Mouse (Mus musculus): ENCODE measurements around the gene Plb1. TPM values are rescaled to one million over a fixed set of nuclear protein-coding genes. Genes with fewer than 3 reads are reported as not detected.

Gene Plb1
- polyA plus RNA-seq, 1 experiment: 0.05 TPM

- Histone ChIP-seq H3K27me3 (ENCODE audit: control insufficient read depth, insufficient read depth, insufficient read length) (no peaks in the 10 kb centered on the region), H3K79me2 (ENCODE audit: control insufficient read depth, insufficient read depth) (no peaks in the 10 kb centered on the region), H3ac (ENCODE audit: control insufficient read depth, insufficient read length) (no peak overlapping the region), H3K4me2 (ENCODE audit: low read depth) (peak overlapping the region; percentile 66), H3K36me3 (ENCODE audit: control insufficient read depth, insufficient read depth) (no peaks in the 10 kb centered on the region), H3K4me3 (no peak overlapping the region)
- TF ChIP-seq TCF12 (IDR thresholded peaks at IDR 0.05; ENCODE audit: insufficient read depth, poor library complexity, severe bottlenecking) (no peak), MYOD1 (IDR thresholded peaks at IDR 0.05; ENCODE audit: control insufficient read depth in 1 of 3, insufficient read length in 2 of 3, low read depth in 2 of 3) (peak in 1 of 3 experiments; percentile 51), POLR2AphosphoS2 (IDR thresholded peaks at IDR 0.05; ENCODE audit: insufficient read length, low read depth) (no peak), POLR2A (IDR thresholded peaks at IDR 0.05; ENCODE audit: insufficient read length, low read depth) (peak; percentile 49), MYOG (IDR thresholded peaks at IDR 0.05; ENCODE audit: control insufficient read depth in 1 of 3, insufficient read depth in 1 of 3, insufficient read length in 2 of 3, low read depth in 2 of 3) (peak in 1 of 3 experiments; percentile 34)
These were observed 40.3 kb upstream of the Plb1 start for GRCm38 (mm10) chr5:32192016-32192845.

- Histone ChIP-seq H3K79me2 (ENCODE audit: control insufficient read depth, insufficient read depth) (no peaks in the 10 kb centered on the region), H3ac (ENCODE audit: control insufficient read depth, insufficient read length) (no peak overlapping the region), H3K4me3 (no peak overlapping the region), H3K36me3 (ENCODE audit: control insufficient read depth, insufficient read depth) (no peaks in the 10 kb centered on the region), H3K4me2 (ENCODE audit: low read depth) (no peak overlapping the region), H3K27me3 (ENCODE audit: control insufficient read depth, insufficient read depth, insufficient read length) (no peaks in the 10 kb centered on the region)
- TF ChIP-seq SRF (IDR thresholded peaks at IDR 0.05; ENCODE audit: control insufficient read depth, insufficient read length, low read depth) (no peak), MAX (IDR thresholded peaks at IDR 0.05; ENCODE audit: low read depth) (no peak), TCF12 (IDR thresholded peaks at IDR 0.05; ENCODE audit: insufficient read depth, poor library complexity, severe bottlenecking) (no peak), USF1 (IDR thresholded peaks at IDR 0.05; ENCODE audit: low read depth) (no peak)
These were observed 38.3 kb upstream of the Plb1 start for GRCm38 (mm10) chr5:32194236-32194635.

GRCm38 (mm10) chr5:32195857-32196609, 36.5 kb upstream of the Plb1 start:
- Histone ChIP-seq H3ac (ENCODE audit: control insufficient read depth, insufficient read length) (no peak overlapping the region), H3K4me3 (no peak overlapping the region), H3K36me3 (ENCODE audit: control insufficient read depth, insufficient read depth) (no peaks in the 10 kb centered on the region), H3K79me2 (ENCODE audit: control insufficient read depth, insufficient read depth) (no peaks in the 10 kb centered on the region), H3K27me3 (ENCODE audit: control insufficient read depth, insufficient read depth, insufficient read length) (no peaks in the 10 kb centered on the region), H3K4me2 (ENCODE audit: low read depth) (peak overlapping the region; percentile 43)
- no peak for TF ChIP-seq POLR2A (IDR thresholded peaks at IDR 0.05; ENCODE audit: insufficient read length, low read depth)
- TF ChIP-seq SRF (IDR thresholded peaks at IDR 0.05; ENCODE audit: control insufficient read depth, insufficient read length, low read depth): peak; percentile 65
- TF ChIP-seq POLR2AphosphoS2 (IDR thresholded peaks at IDR 0.05; ENCODE audit: insufficient read length, low read depth): no peak
- TF ChIP-seq USF1 (IDR thresholded peaks at IDR 0.05; ENCODE audit: low read depth): no peak
- TF ChIP-seq TCF3 (IDR thresholded peaks at IDR 0.05; ENCODE audit: insufficient read length, low read depth): no peak
- TF ChIP-seq MYOG (IDR thresholded peaks at IDR 0.05; ENCODE audit: control insufficient read depth in 1 of 3, insufficient read depth in 1 of 3, insufficient read length in 2 of 3, low read depth in 2 of 3): no peak
- no peak for TF ChIP-seq E2F4 (IDR thresholded peaks at IDR 0.05; ENCODE audit: insufficient read depth)

GRCm38 (mm10) chr5:32197698-32198097, 34.8 kb upstream of the Plb1 start:
- no peaks in the 10 kb centered on the region for H3K36me3 ChIP-seq (ENCODE audit: control insufficient read depth, insufficient read depth)
- H3K79me2 ChIP-seq (ENCODE audit: control insufficient read depth, insufficient read depth): no peaks in the 10 kb centered on the region
- H3K4me3 ChIP-seq: no peak overlapping the region
- no peak for TF ChIP-seq POLR2A (IDR thresholded peaks at IDR 0.05; ENCODE audit: insufficient read length, low read depth)
- TF ChIP-seq USF1 (IDR thresholded peaks at IDR 0.05; ENCODE audit: low read depth): peak; percentile 36
- H3K27me3 ChIP-seq (ENCODE audit: control insufficient read depth, insufficient read depth, insufficient read length): no peaks in the 10 kb centered on the region
- no peak overlapping the region for H3K4me2 ChIP-seq (ENCODE audit: low read depth)
- H3ac ChIP-seq (ENCODE audit: control insufficient read depth, insufficient read length): no peak overlapping the region

GRCm38 (mm10) chr5:32199136-32199535, 33.4 kb upstream of the Plb1 start:
- no peak overlapping the region for H3ac ChIP-seq (ENCODE audit: control insufficient read depth, insufficient read length)
- H3K79me2 ChIP-seq (ENCODE audit: control insufficient read depth, insufficient read depth): no peaks in the 10 kb centered on the region
- H3K4me3 ChIP-seq: no peak overlapping the region
- H3K4me2 ChIP-seq (ENCODE audit: low read depth): no peak overlapping the region
- TF ChIP-seq MYOD1 (IDR thresholded peaks at IDR 0.05; ENCODE audit: control insufficient read depth in 1 of 3, insufficient read length in 2 of 3, low read depth in 2 of 3) (no peak), E2F4 (IDR thresholded peaks at IDR 0.05; ENCODE audit: insufficient read depth) (no peak), USF1 (IDR thresholded peaks at IDR 0.05; ENCODE audit: low read depth) (no peak), TCF3 (IDR thresholded peaks at IDR 0.05; ENCODE audit: insufficient read length, low read depth) (no peak), TCF12 (IDR thresholded peaks at IDR 0.05; ENCODE audit: insufficient read depth, poor library complexity, severe bottlenecking) (no peak), MAX (IDR thresholded peaks at IDR 0.05; ENCODE audit: low read depth) (no peak), REST (IDR thresholded peaks at IDR 0.05; ENCODE audit: insufficient read depth, insufficient read length) (no peak), POLR2AphosphoS2 (IDR thresholded peaks at IDR 0.05; ENCODE audit: insufficient read length, low read depth) (no peak), POLR2A (IDR thresholded peaks at IDR 0.05; ENCODE audit: insufficient read length, low read depth) (no peak), SRF (IDR thresholded peaks at IDR 0.05; ENCODE audit: control insufficient read depth, insufficient read length, low read depth) (no peak), MYOG (IDR thresholded peaks at IDR 0.05; ENCODE audit: control insufficient read depth in 1 of 3, insufficient read depth in 1 of 3, insufficient read length in 2 of 3, low read depth in 2 of 3) (no peak), CEBPB (IDR thresholded peaks at IDR 0.05; ENCODE audit: insufficient read depth, poor library complexity, severe bottlenecking) (no peak)
- no peaks in the 10 kb centered on the region for H3K27me3 ChIP-seq (ENCODE audit: control insufficient read depth, insufficient read depth, insufficient read length)
- no peaks in the 10 kb centered on the region for H3K36me3 ChIP-seq (ENCODE audit: control insufficient read depth, insufficient read depth)

All from myocyte (in vitro differentiated cells).